Mouse (Mus musculus): ENCODE results near the gene Olfr615.
"Not testable (repeated sequence)": the region's sequence is repeated elsewhere in the genome, so short reads cannot be mapped to it uniquely, and the experiment has no call there.

Olfr615 gene

GRCm38 (mm10) chr7:103555779-103556178 lies at the start of gene Olfr615:
Olfr615 (plus strand) TSS chr7:103556079.
- DNase-seq (ENCODE audit: low spot score): no peak

GRCm38 (mm10) chr7:103512022-103512421 lies 43.9 kb upstream of the Olfr615 start, which contains the start of gene Olfr610:
Olfr610 (minus strand) TSS chr7:103512122.
- DNase-seq (ENCODE audit: low spot score): no peak

- not testable (repeated sequence) for DNase-seq (ENCODE audit: low spot score)
Measured at GRCm38 (mm10) chr7:103520746-103521145, 35.1 kb upstream of the Olfr615 start, which contains the start of gene Olfr611. Olfr611 (minus strand) TSS chr7:103520846.

- not testable (repeated sequence) for DNase-seq (ENCODE audit: low spot score)
Measured at GRCm38 (mm10) chr7:103542617-103543016, 13.3 kb upstream of the Olfr615 start, which contains the start of gene Olfr612. Olfr612 (minus strand) TSS chr7:103542717.

GRCm38 (mm10) chr7:103547774-103548173 lies 8.1 kb upstream of the Olfr615 start, which contains the start of gene Olfr613:
Olfr613 (plus strand) TSS chr7:103548074.
- no peak for DNase-seq (ENCODE audit: low spot score)

GRCm38 (mm10) chr7:103569043-103569442 lies 13.2 kb downstream of the Olfr615 start, which contains the start of gene Olfr616:
Olfr616 (minus strand) TSS chr7:103569143.
- DNase-seq (ENCODE audit: low spot score): no peak

GRCm38 (mm10) chr7:103572761-103573160 lies 16.9 kb downstream of the Olfr615 start, which contains the start of gene Olfr617:
Olfr617 (plus strand) TSS chr7:103573061.
- no peak for DNase-seq (ENCODE audit: low spot score)

GRCm38 (mm10) chr7:103589803-103590202 lies 33.9 kb downstream of the Olfr615 start, which contains the start of gene Olfr618:
Olfr618 (plus strand) TSS chr7:103590103.
- no peak for DNase-seq (ENCODE audit: low spot score)

GRCm38 (mm10) chr7:103600275-103600674 lies 44.4 kb downstream of the Olfr615 start, which contains the start of gene Olfr619:
Olfr619 (plus strand) TSS chr7:103600575.
- no peak for DNase-seq (ENCODE audit: low spot score)

- DNase-seq (ENCODE audit: low spot score): no peak
Measured at GRCm38 (mm10) chr7:103607425-103607824, 51.5 kb downstream of the Olfr615 start.

GRCm38 (mm10) chr7:103612434-103612833 lies 56.6 kb downstream of the Olfr615 start, which contains the start of gene Olfr620:
Olfr620 (minus strand) TSS chr7:103612534.
- DNase-seq (ENCODE audit: low spot score): no peak

All from ovary, postnatal 36 days (tissue).